Comparison of ENCODE assay signal across 8 mouse cellular contexts in the genomic region with DNA sequence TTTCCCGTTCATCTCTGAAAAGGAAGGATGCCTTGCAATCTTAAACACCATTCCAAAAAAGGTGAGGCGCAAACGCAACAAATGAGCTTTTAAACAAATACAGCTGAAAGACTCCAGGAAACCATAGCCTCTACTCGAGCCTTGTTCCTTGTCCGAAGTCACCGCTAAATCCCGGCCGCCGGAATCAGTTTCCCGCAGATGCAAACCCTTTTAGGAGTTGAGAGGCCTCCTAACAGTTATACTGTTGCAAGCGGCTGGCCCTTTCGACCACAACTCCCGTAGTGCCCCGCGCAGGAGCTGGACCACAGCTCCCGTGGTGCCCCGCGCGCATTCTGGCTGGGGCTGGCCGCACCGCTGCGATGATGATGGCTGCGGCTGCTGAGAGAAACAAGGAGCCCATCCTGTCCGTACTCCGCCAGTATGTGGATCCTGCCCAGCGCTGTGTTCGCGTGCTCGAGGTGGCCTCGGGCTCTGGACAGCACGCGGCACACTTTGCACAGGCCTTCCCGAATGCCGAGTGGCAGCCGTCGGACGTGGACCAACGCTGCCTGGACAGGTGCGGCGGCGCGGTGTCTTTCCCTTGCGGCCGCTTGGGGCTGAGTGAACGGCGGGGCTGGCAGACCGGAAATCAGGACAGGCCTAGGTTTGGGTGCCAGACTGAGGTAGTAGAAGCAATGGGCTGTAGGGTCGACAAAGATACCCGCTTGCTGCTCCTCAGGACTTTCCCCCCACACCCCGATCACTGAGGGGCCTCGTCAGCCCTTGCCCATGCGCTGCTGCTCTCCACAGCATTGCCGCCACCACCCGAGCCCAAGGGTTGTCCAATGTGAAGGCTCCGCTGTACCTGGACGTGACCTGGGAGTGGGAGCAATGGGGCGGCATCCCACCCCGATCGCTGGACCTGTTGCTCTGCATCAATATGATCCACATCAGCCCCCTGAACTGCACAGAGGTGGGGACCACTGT. TPM values are rescaled to one million over a fixed set of nuclear protein-coding genes. Genes with fewer than 3 reads are reported as not detected.
DNase-seq lines count a peak whose midpoint lies in the region; ATAC-seq and TF ChIP-seq lines count a peak whose summit lies in the region.

No protein-coding gene starts in this region.

- DNase-seq in gastrocnemius, adult 2 months = peak; percentile 94
- peak; percentile 94 for DNase-seq in hindbrain, postnatal 0 days (ENCODE audit: low spot score)
- DNase-seq in left cerebral cortex, adult 2 months (ENCODE audit: extremely low spot score in 1 of 2, low spot score in 2 of 2) = peak; percentile 90
- peak; percentile 72 for DNase-seq in retina, postnatal 7 days (ENCODE audit: low read depth, low spot score)
- DNase-seq in urinary bladder, adult 18-20 months (ENCODE audit: low spot score in 2 of 2) = peak; percentile 84

- peak; percentile 30; the same call in 1 of the 2 replicates for TF ChIP-seq CTCF in gastrocnemius, adult 2 months (IDR thresholded peaks at IDR 0.05)
- TF ChIP-seq CTCF in hindbrain, postnatal 0 days (IDR thresholded peaks at IDR 0.05; ENCODE audit: low read depth) = peak; percentile 43
- TF ChIP-seq CTCF in left cerebral cortex, adult 2 months (IDR thresholded peaks at IDR 0.05) = peak; percentile 15; the same call in 1 of the 2 replicates

- ATAC-seq in activated CD4-positive, CD25-positive, alpha-beta regulatory T cell, adult 4 months = peak; percentile 70
- ATAC-seq in common myeloid progenitor, adult 5-6 weeks (replicated peaks; ENCODE audit: low read depth, poor library complexity, severe bottlenecking) = peak; percentile 81
- peak; percentile 91 for ATAC-seq in hindbrain, postnatal 0 days

- peak overlapping the region; percentile 80 for H3K4me2 ChIP-seq in hindbrain, postnatal 0 days (ENCODE audit: low read depth, low read length)

- no peaks in the 10 kb centered on the region for H3K79me2 ChIP-seq in macrophage (ENCODE audit: inconsistent target)

- peak overlapping the region; percentile 97 for H3K27ac ChIP-seq in gastrocnemius, adult 2 months
- H3K27ac ChIP-seq in hindbrain, postnatal 0 days = peak overlapping the region; percentile 96
- H3K27ac ChIP-seq in left cerebral cortex, adult 2 months = peak overlapping the region; percentile 88
- peak overlapping the region; percentile 31; the same call in 1 of the 2 replicates for H3K27ac ChIP-seq in macrophage

- H3K36me3 ChIP-seq in hindbrain, postnatal 0 days (ENCODE audit: insufficient read depth, low read length) = peaks cover 10% of the 10 kb centered on the region; the same call in 1 of the 2 replicates
- H3K36me3 ChIP-seq in macrophage (ENCODE audit: inconsistent target) = no peaks in the 10 kb centered on the region

- intact Hi-C loops in gastrocnemius, adult 2 months (cut with DNase I) = loop anchor here (5.0 kb wide), 1 partner anchor 42 kb away; a partner anchor contains a TSS
- intact Hi-C loops in left cerebral cortex, adult 2 months (cut with DNase I) = loop anchor here (5.0 kb wide), 1 partner anchor 42 kb away; a partner anchor contains a TSS

- under 1% methylated on average over 59 of the region's 59 CpGs for WGBS in hindbrain, postnatal 0 days
- 2% methylated on average over 59 of the region's 59 CpGs for WGBS in macrophage (ENCODE audit: missing documents)

- no peaks in the 10 kb centered on the region for H3K9me3 ChIP-seq in hindbrain, postnatal 0 days (ENCODE audit: low read length)

- no peaks in the 10 kb centered on the region for H3K27me3 ChIP-seq in hindbrain, postnatal 0 days (ENCODE audit: insufficient read depth, low read length)

- peak overlapping the region; percentile 79 for H3K9ac ChIP-seq in hindbrain, postnatal 0 days (replicated peaks; ENCODE audit: low read length)

- H3K4me1 ChIP-seq in hindbrain, postnatal 0 days (ENCODE audit: insufficient read depth, low read length) = peaks cover 13% of the 10 kb centered on the region; the same call in 1 of the 2 replicates

- H3K4me3 ChIP-seq in gastrocnemius, adult 2 months = peak overlapping the region; percentile 79
- H3K4me3 ChIP-seq in hindbrain, postnatal 0 days (ENCODE audit: low read length) = peak overlapping the region; percentile 69
- H3K4me3 ChIP-seq in left cerebral cortex, adult 2 months = peak overlapping the region; percentile 77
- H3K4me3 ChIP-seq in macrophage (ENCODE audit: inconsistent target) = peak overlapping the region; percentile 46

RNA-seq across cellular contexts. Expression of a gene that starts 0.6 kb away (rescaled TPM):
- polyA plus RNA-seq in activated CD4-positive, CD25-positive, alpha-beta regulatory T cell, adult 4 months (2017; shearing (Covaris generic)) = 100 to 1,000 TPM in 1 of 2 experiments, 10 to 100 TPM in 1; 88.3 to 119 TPM
- 13.9 and 15.9 TPM in 2 replicates for total RNA-seq in common myeloid progenitor, adult 5-6 weeks (2017)
- 10 to 100 TPM; 27.7 to 33.7 TPM for total RNA-seq in gastrocnemius, adult 2 months (2021)
- 50.0 and 63.1 TPM in 2 replicates for total RNA-seq in hindbrain, postnatal 0 days (2014; rRNA removed)
- polyA plus RNA-seq in hindbrain, postnatal 0 days (2015; fragmentation: Nextera tagmentation; extraction: Ambion mirVana) = 62.9 and 64.8 TPM in 2 replicates
- 10 to 100 TPM; 37.8 to 38.1 TPM for total RNA-seq in left cerebral cortex, adult 2 months (2021)
- 1 to 10 TPM in 19 of 26 experiments, not detected in 7; 1.1 to 7.9 (median 3.4) TPM for total RNA-seq in macrophage (2018; cell fraction: chromatin; rRNA removed)
- 1 to 10 TPM; 2.7 to 6.3 (median 4.3) TPM for total RNA-seq in macrophage (2018; cell fraction: cytosol; rRNA removed)
- 1 to 10 TPM in 25 of 26 experiments, under 1 TPM in 1; 0.69 to 9.3 (median 2.3) TPM for total RNA-seq in macrophage (2018; cell fraction: nucleus; rRNA removed)
- 3.3 to 5.5 TPM (median 5.2 TPM) in 3 replicates for polyA plus RNA-seq in macrophage (2018)

RNA-seq across cellular contexts. Expression of a gene that starts 5.2 kb away (rescaled TPM):
- under 1 TPM; 0.48 to 0.82 TPM for polyA plus RNA-seq in activated CD4-positive, CD25-positive, alpha-beta regulatory T cell, adult 4 months (2017; shearing (Covaris generic))
- 0.78 and 1.0 TPM in 2 replicates for total RNA-seq in common myeloid progenitor, adult 5-6 weeks (2017)
- total RNA-seq in gastrocnemius, adult 2 months (2021) = under 1 TPM; 0.26 to 0.75 TPM
- 1.2 and 1.5 TPM in 2 replicates for total RNA-seq in hindbrain, postnatal 0 days (2014; rRNA removed)
- 0.33 and 0.58 TPM in 2 replicates for polyA plus RNA-seq in hindbrain, postnatal 0 days (2015; fragmentation: Nextera tagmentation; extraction: Ambion mirVana)
- 1 to 10 TPM; 1.7 TPM for total RNA-seq in left cerebral cortex, adult 2 months (2021)
- 10 to 100 TPM in 5 of 26 experiments, 1 to 10 TPM in 14, under 1 TPM in 6, not detected in 1; 0.44 to 13.6 (median 3.1) TPM for total RNA-seq in macrophage (2018; cell fraction: chromatin; rRNA removed)
- total RNA-seq in macrophage (2018; cell fraction: cytosol; rRNA removed) = under 1 TPM in 18 of 26 experiments, not detected in 8; 0.03 to 0.83 (median 0.18) TPM
- 10 to 100 TPM in 2 of 26 experiments, 1 to 10 TPM in 15, under 1 TPM in 6, not detected in 3; 0.24 to 12.0 (median 2.4) TPM for total RNA-seq in macrophage (2018; cell fraction: nucleus; rRNA removed)
- 0.13 to 0.32 TPM (median 0.20 TPM) in 3 replicates for polyA plus RNA-seq in macrophage (2018)

RNA-seq across cellular contexts. Expression of a gene that starts 6.9 kb away (rescaled TPM):
- polyA plus RNA-seq in activated CD4-positive, CD25-positive, alpha-beta regulatory T cell, adult 4 months (2017; shearing (Covaris generic)) = 1 to 10 TPM; 2.2 to 6.9 TPM
- 22.3 and 24.0 TPM in 2 replicates for total RNA-seq in common myeloid progenitor, adult 5-6 weeks (2017)
- 100 to 1,000 TPM in 1 of 2 experiments, 10 to 100 TPM in 1; 85.3 to 117 TPM for total RNA-seq in gastrocnemius, adult 2 months (2021)
- 27.0 and 32.1 TPM in 2 replicates for total RNA-seq in hindbrain, postnatal 0 days (2014; rRNA removed)
- 54.3 and 54.7 TPM in 2 replicates for polyA plus RNA-seq in hindbrain, postnatal 0 days (2015; fragmentation: Nextera tagmentation; extraction: Ambion mirVana)
- total RNA-seq in left cerebral cortex, adult 2 months (2021) = 10 to 100 TPM; 17.8 to 25.7 TPM
- 1 to 10 TPM in 12 of 26 experiments, not detected in 14; 1.5 to 9.1 (median 3.0) TPM for total RNA-seq in macrophage (2018; cell fraction: chromatin; rRNA removed)
- total RNA-seq in macrophage (2018; cell fraction: cytosol; rRNA removed) = 10 to 100 TPM in 7 of 26 experiments, 1 to 10 TPM in 19; 4.8 to 12.5 (median 8.4) TPM
- 1 to 10 TPM in 22 of 26 experiments, under 1 TPM in 1, not detected in 3; 0.84 to 9.2 (median 2.3) TPM for total RNA-seq in macrophage (2018; cell fraction: nucleus; rRNA removed)
- 5.6 to 15.2 TPM (median 7.1 TPM) in 3 replicates for polyA plus RNA-seq in macrophage (2018)

RNA-seq across cellular contexts. Expression of a gene that starts 14.2 kb away (rescaled TPM):
- 1 to 10 TPM; 3.8 to 8.3 TPM for polyA plus RNA-seq in activated CD4-positive, CD25-positive, alpha-beta regulatory T cell, adult 4 months (2017; shearing (Covaris generic))
- 18.6 and 23.8 TPM in 2 replicates for total RNA-seq in common myeloid progenitor, adult 5-6 weeks (2017)
- total RNA-seq in gastrocnemius, adult 2 months (2021) = 1 to 10 TPM in 1 of 2 experiments, under 1 TPM in 1; 0.66 to 1.0 TPM
- 54.5 and 75.5 TPM in 2 replicates for total RNA-seq in hindbrain, postnatal 0 days (2014; rRNA removed)
- polyA plus RNA-seq in hindbrain, postnatal 0 days (2015; fragmentation: Nextera tagmentation; extraction: Ambion mirVana) = 13.2 TPM in 2 replicates
- 10 to 100 TPM; 34.9 to 36.8 TPM for total RNA-seq in left cerebral cortex, adult 2 months (2021)
- total RNA-seq in macrophage (2018; cell fraction: chromatin; rRNA removed) = 10 to 100 TPM in 24 of 26 experiments, 1 to 10 TPM in 2; 6.3 to 54.1 (median 25.6) TPM
- 1 to 10 TPM in 18 of 26 experiments, under 1 TPM in 8; 0.58 to 3.5 (median 1.5) TPM for total RNA-seq in macrophage (2018; cell fraction: cytosol; rRNA removed)
- total RNA-seq in macrophage (2018; cell fraction: nucleus; rRNA removed) = 10 to 100 TPM in 11 of 26 experiments, 1 to 10 TPM in 15; 1.6 to 33.6 (median 8.0) TPM
- polyA plus RNA-seq in macrophage (2018) = 1.5 to 2.9 TPM (median 2.5 TPM) in 3 replicates

RNA-seq across cellular contexts. Expression of a gene that starts 30.8 kb away (rescaled TPM):
- 10 to 100 TPM; 18.4 to 29.8 TPM for polyA plus RNA-seq in activated CD4-positive, CD25-positive, alpha-beta regulatory T cell, adult 4 months (2017; shearing (Covaris generic))
- total RNA-seq in common myeloid progenitor, adult 5-6 weeks (2017) = 23.7 and 29.7 TPM in 2 replicates
- 10 to 100 TPM; 58.1 to 89.3 TPM for total RNA-seq in gastrocnemius, adult 2 months (2021)
- total RNA-seq in hindbrain, postnatal 0 days (2014; rRNA removed) = 39.8 and 64.1 TPM in 2 replicates
- polyA plus RNA-seq in hindbrain, postnatal 0 days (2015; fragmentation: Nextera tagmentation; extraction: Ambion mirVana) = 14.6 and 15.8 TPM in 2 replicates
- 100 to 1,000 TPM; 103 to 105 TPM for total RNA-seq in left cerebral cortex, adult 2 months (2021)
- 100 to 1,000 TPM in 9 of 26 experiments, 10 to 100 TPM in 17; 24.0 to 173 (median 88.4) TPM for total RNA-seq in macrophage (2018; cell fraction: chromatin; rRNA removed)
- total RNA-seq in macrophage (2018; cell fraction: cytosol; rRNA removed) = 10 to 100 TPM; 15.1 to 29.3 (median 23.7) TPM
- 10 to 100 TPM; 17.7 to 98.0 (median 46.0) TPM for total RNA-seq in macrophage (2018; cell fraction: nucleus; rRNA removed)
- polyA plus RNA-seq in macrophage (2018) = 20.6 to 24.8 TPM (median 22.4 TPM) in 3 replicates

Comparison
In these comparisons a context has a peak if more than half of its experiments do, and no peak if none do; other contexts are left out.
1. Peak in every context shown above with its lines: DNase-seq, ATAC-seq, H3K4me3 ChIP-seq and H3K27ac ChIP-seq.
2. H3K27ac ChIP-seq: peak in every context shown above with its lines; median percentile 97 in gastrocnemius, adult 2 months; 96 in hindbrain, postnatal 0 days; 88 in left cerebral cortex, adult 2 months; 31 in macrophage.